ENCODE assay signal across 8 mouse cellular contexts in genomic region chr2:36198882-36199262, GRCm38 (mm10). TPM values are rescaled to one million over a fixed set of nuclear protein-coding genes. Genes with fewer than 3 reads are reported as not detected.
DNase-seq lines count a peak whose midpoint lies in the region; ATAC-seq lines count a peak whose summit lies in the region.

No protein-coding gene starts in this region.

- H3K4me3 ChIP-seq in kidney, embryonic 15.5 days (replicated peaks) = no peak overlapping the region
- no peak overlapping the region for H3K4me3 ChIP-seq in embryonic facial prominence, embryonic 13.5 days
- peak overlapping the region; percentile 39 for H3K4me3 ChIP-seq in hindbrain, embryonic 10.5 days
- H3K4me3 ChIP-seq in midbrain, embryonic 12.5 days = no peak overlapping the region

- intact Hi-C loops in left cerebral cortex, postnatal 10 days (cut with DNase I) = no loop called here

- peak overlapping the region; percentile 43 for H3K4me2 ChIP-seq in kidney, embryonic 15.5 days
- H3K4me2 ChIP-seq in embryonic facial prominence, embryonic 13.5 days = peak overlapping the region; percentile 40
- peak overlapping the region; percentile 43 for H3K4me2 ChIP-seq in midbrain, embryonic 12.5 days (replicated peaks)

- no peaks in the 10 kb centered on the region for H3K36me3 ChIP-seq in kidney, embryonic 15.5 days
- no peaks in the 10 kb centered on the region for H3K36me3 ChIP-seq in embryonic facial prominence, embryonic 13.5 days
- H3K36me3 ChIP-seq in hindbrain, embryonic 10.5 days = no peaks in the 10 kb centered on the region
- H3K36me3 ChIP-seq in midbrain, embryonic 12.5 days = no peaks in the 10 kb centered on the region

- DNase-seq in kidney, postnatal 14 days = no peak
- no peak for DNase-seq in hindbrain, embryonic 10.5 days (ENCODE audit: low spot score)
- no peak for DNase-seq in thymus, postnatal 36 days
- no peak for DNase-seq in left cerebral cortex, postnatal 10 days (ENCODE audit: extremely low spot score in 1 of 2, low spot score in 2 of 2)
- no peak for DNase-seq in adrenal gland, postnatal 4 days (ENCODE audit: low spot score in 2 of 2)

- H3K27ac ChIP-seq in kidney, embryonic 15.5 days = no peak overlapping the region
- no peak overlapping the region for H3K27ac ChIP-seq in embryonic facial prominence, embryonic 13.5 days
- peak overlapping the region; percentile 78 for H3K27ac ChIP-seq in hindbrain, embryonic 10.5 days
- peak overlapping the region; percentile 56 for H3K27ac ChIP-seq in midbrain, embryonic 12.5 days (replicated peaks)

- H3K27me3 ChIP-seq in kidney, embryonic 15.5 days = peaks cover 71% of the 10 kb centered on the region
- H3K27me3 ChIP-seq in embryonic facial prominence, embryonic 13.5 days = peaks cover 72% of the 10 kb centered on the region
- peaks cover 79% of the 10 kb centered on the region for H3K27me3 ChIP-seq in hindbrain, embryonic 10.5 days (ENCODE audit: insufficient read depth, poor library complexity, severe bottlenecking)
- peaks cover 61% of the 10 kb centered on the region for H3K27me3 ChIP-seq in midbrain, embryonic 12.5 days

- H3K9me3 ChIP-seq in kidney, embryonic 15.5 days (replicated peaks) = no peaks in the 10 kb centered on the region
- no peaks in the 10 kb centered on the region for H3K9me3 ChIP-seq in embryonic facial prominence, embryonic 13.5 days
- no peaks in the 10 kb centered on the region for H3K9me3 ChIP-seq in hindbrain, embryonic 10.5 days
- H3K9me3 ChIP-seq in midbrain, embryonic 12.5 days = no peaks in the 10 kb centered on the region

- peak; percentile 5; the same call in 1 of the 2 replicates for ATAC-seq in kidney, embryonic 15.5 days (replicated peaks; ENCODE audit: low FRiP score)
- no peak for ATAC-seq in embryonic facial prominence, embryonic 13.5 days (ENCODE audit: insufficient number of reproducible peaks, insufficient read depth, low FRiP score, low TSS enrichment, low read depth)
- no peak for ATAC-seq in midbrain, embryonic 12.5 days (ENCODE audit: low FRiP score, low read depth)

- 23% methylated on average over 3 of the region's 3 CpGs for WGBS in kidney, embryonic 15.5 days
- 14% methylated on average over 3 of the region's 3 CpGs for WGBS in embryonic facial prominence, embryonic 13.5 days
- 5% methylated on average over 3 of the region's 3 CpGs for WGBS in hindbrain, embryonic 10.5 days
- 2% methylated on average over 3 of the region's 3 CpGs for WGBS in midbrain, embryonic 12.5 days

- H3K9ac ChIP-seq in kidney, embryonic 15.5 days = no peak overlapping the region
- H3K9ac ChIP-seq in embryonic facial prominence, embryonic 13.5 days = no peak overlapping the region
- peak overlapping the region; percentile 25; the same call in 1 of the 2 replicates for H3K9ac ChIP-seq in midbrain, embryonic 12.5 days (replicated peaks)

- peaks cover 33% of the 10 kb centered on the region for H3K4me1 ChIP-seq in kidney, embryonic 15.5 days
- peaks cover 34% of the 10 kb centered on the region for H3K4me1 ChIP-seq in embryonic facial prominence, embryonic 13.5 days
- H3K4me1 ChIP-seq in hindbrain, embryonic 10.5 days (replicated peaks) = peaks cover 44% of the 10 kb centered on the region
- H3K4me1 ChIP-seq in midbrain, embryonic 12.5 days = peaks cover 32% of the 10 kb centered on the region

RNA-seq across cellular contexts. Expression of gene Ptgs1, which starts 31.4 kb away (rescaled TPM):
- 29.2 and 30.6 TPM in 2 replicates for polyA plus RNA-seq in kidney, embryonic 15.5 days (2015; fragmentation: Nextera tagmentation; extraction: Ambion mirVana)
- polyA plus RNA-seq in embryonic facial prominence, embryonic 13.5 days (2015; fragmentation: Nextera tagmentation; extraction: Ambion mirVana) = 6.6 and 6.9 TPM in 2 replicates
- 4.5 and 5.2 TPM in 2 replicates for polyA plus RNA-seq in hindbrain, embryonic 10.5 days (2016; fragmentation: Nextera tagmentation; extraction: Ambion mirVana)
- 3.9 and 4.4 TPM in 2 replicates for polyA plus RNA-seq in midbrain, embryonic 12.5 days (2016; fragmentation: Nextera tagmentation; extraction: Ambion mirVana)
- 10 to 100 TPM; 11.8 to 13.0 TPM for total RNA-seq in left cerebral cortex, postnatal 10 days (2021)
- total RNA-seq in adrenal gland, postnatal 4 days (2021) = 10 to 100 TPM; 20.4 to 21.4 TPM

Comparison
In these comparisons a context has a peak if more than half of its experiments do, and no peak if none do; other contexts are left out.
1. H3K27ac ChIP-seq: peak in hindbrain, embryonic 10.5 days (single experiment) and midbrain, embryonic 12.5 days (single experiment); none in kidney, embryonic 15.5 days (single experiment) and embryonic facial prominence, embryonic 13.5 days (single experiment).
2. Peak in every context shown above with its lines, with median percentiles within 50 percentile points of each other: H3K4me2 ChIP-seq.